Mouse (Mus musculus): Measurements from ENCODE around the gene Srsf12. TPM values are rescaled to one million over a fixed set of nuclear protein-coding genes. Genes with fewer than 3 reads are reported as not detected.

Gene Srsf12
- polyA plus RNA-seq, 1 experiment from 2014 or later: 3.3 TPM

DNA sequence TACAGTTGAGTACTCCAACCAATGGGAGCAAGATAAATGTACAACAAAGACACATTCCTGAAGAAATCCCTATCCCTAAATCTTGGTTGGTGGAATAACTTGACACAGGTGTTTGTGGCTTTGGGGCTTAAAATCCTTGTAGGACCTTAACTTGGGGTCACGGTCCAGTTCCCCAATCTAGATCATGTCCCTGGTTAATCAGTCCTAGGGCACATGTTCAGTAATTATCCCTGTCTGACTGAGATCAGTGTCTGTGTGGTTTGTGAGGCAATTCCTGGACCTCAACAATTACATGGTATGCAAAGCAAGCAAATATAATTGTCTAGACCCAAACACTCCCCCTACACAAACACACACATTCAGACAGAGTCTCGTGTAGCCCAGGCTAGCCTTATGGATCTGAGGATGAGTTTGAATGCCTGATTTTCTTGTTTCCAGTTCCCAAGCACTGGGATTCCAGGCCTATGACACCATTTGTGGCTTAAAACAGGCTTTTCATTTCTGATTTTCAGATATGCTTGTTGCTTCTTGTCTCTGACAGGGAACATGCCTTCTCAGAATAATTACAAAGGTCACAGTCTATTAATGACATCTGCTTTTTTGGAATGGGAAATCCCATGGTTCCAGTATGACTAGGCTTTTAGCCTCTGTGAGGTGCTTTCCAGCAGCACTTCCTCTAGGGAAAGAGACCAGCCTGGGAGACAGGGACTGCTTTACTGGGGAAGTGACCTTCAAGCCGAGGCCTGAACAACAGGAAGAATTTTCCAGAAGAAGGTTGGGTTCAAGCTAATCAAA lies 73.3 kb downstream of the Srsf12 start:
- H3K9me3 ChIP-seq (replicated peaks): no peaks in the 10 kb centered on the region
- no peaks in the 10 kb centered on the region for H3K36me3 ChIP-seq
- no peak overlapping the region for H3K4me3 ChIP-seq
- no peak for ATAC-seq (ENCODE audit: insufficient number of reproducible peaks, low FRiP score)
- H3K27me3 ChIP-seq (replicated peaks): no peaks in the 10 kb centered on the region
- H3K4me2 ChIP-seq: no peak overlapping the region
- H3K4me1 ChIP-seq (replicated peaks): peaks cover 3% of the 10 kb centered on the region; the same call in 1 of the 2 replicates
- WGBS: 64% methylated on average over 3 of the region's 3 CpGs
- no peak overlapping the region for H3K9ac ChIP-seq
- no peak overlapping the region for H3K27ac ChIP-seq (ENCODE audit: poor library complexity, severe bottlenecking)

Other genes with a start within 250 kb of the Srsf12 start
- 61.2 and 64.1 TPM in 2 replicates for gene Rragd, start 226.0 kb upstream of the Srsf12 start, polyA plus RNA-seq (2016; fragmentation: Nextera tagmentation; extraction: Ambion mirVana)
- gene Ube2j1, start 177.6 kb upstream of the Srsf12 start, polyA plus RNA-seq (2016; fragmentation: Nextera tagmentation; extraction: Ambion mirVana): 30.6 and 35.5 TPM in 2 replicates
- 0.28 TPM in 1 of 2 replicates, not detected in the other for gene Gabrr2, start 146.0 kb upstream of the Srsf12 start, polyA plus RNA-seq (2016; fragmentation: Nextera tagmentation; extraction: Ambion mirVana)
- 0.10 and 0.11 TPM in 2 replicates for gene Gabrr1, start 76.5 kb upstream of the Srsf12 start, polyA plus RNA-seq (2016; fragmentation: Nextera tagmentation; extraction: Ambion mirVana)
- gene Pm20d2, start 19.3 kb upstream of the Srsf12 start, polyA plus RNA-seq (2016; fragmentation: Nextera tagmentation; extraction: Ambion mirVana): 1.8 and 2.0 TPM in 2 replicates
- 110 TPM in 2 replicates for gene Pnrc1, start 81.2 kb downstream of the Srsf12 start, polyA plus RNA-seq (2016; fragmentation: Nextera tagmentation; extraction: Ambion mirVana)
- gene Rngtt, start 101.3 kb downstream of the Srsf12 start, polyA plus RNA-seq (2016; fragmentation: Nextera tagmentation; extraction: Ambion mirVana): 21.7 and 22.2 TPM in 2 replicates